Mouse (Mus musculus) right cerebral cortex, postnatal 10 days (tissue): Measurements from ENCODE around the gene Nrtn.

ENCODE experiments used
- DNase-seq, 2 experiments: peaks; one replicate each; pipeline ENCODE4 v3.0.0; 2021; ENCODE audit warnings: low spot score in 2 of 2

Gene Nrtn

DNA sequence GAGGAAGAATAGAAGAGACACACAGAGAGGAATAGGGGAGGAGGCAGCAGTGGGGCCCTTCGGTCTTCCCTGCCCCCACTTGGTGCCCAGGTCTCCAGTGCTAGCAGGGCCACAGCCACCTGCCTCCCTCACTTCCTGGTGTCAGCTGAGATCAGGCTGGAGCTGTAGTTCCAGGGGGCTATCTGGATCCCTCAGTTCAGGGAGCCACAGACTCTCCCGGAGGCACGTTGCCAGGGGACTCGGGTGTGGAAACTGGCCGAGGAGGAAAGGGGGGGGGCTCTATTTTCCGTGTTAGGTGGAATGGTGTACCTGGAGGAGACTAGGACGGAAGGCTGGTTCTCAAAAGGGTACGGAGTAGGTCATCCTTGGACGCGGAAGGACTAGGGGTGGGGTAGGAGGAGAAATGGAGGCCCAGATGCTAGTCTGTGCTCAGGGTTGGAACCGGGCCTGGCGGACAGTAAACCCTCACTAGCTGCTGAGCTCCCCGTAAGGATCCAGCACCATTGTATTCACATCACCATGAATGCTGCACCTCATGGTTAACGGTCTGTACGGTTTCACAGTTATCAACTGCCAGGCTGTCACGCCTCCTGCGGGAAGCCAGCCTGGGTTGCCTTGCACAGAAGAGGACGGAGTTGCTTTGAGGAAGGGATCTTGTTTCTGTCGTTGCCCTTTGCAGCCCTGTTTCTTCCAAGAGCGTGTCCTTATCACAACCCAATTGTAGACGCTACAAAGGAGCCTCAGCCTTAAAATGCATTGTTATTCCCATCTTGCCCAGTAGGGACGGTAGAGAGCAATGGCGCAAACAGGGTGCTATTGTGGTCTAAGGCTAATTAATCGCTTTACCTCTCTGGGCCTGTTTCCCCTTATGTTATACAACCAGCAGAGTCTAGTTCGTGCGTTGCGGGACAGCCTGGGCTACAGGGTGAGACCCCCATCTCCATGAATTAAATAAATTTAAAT is 5.7 kb upstream of the Nrtn start:
- peak; percentile 63 to 72 for DNase-seq

DNA sequence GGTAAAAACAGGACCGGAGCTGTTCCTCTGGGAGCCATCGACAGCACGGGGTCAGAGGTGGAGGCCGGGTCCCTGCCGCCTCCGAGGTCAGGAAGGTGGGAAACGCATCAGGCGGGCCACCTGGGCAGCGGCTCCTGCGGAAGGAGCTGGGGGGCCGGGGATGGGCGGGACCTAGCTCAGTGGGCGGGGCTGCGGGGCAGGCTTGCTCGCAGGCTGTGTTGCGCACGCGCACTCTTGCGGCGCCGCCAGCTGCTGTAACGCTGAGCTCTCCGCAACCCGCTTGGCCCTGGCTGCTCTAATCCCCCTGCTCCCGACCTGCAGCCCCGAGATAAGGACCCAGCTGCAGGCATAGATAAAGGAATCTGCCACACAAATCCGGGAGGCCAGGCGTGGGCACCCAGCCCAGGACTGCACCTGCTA is 4.7 kb upstream of the Nrtn start:
- peak; percentile 92 to 93 for DNase-seq

DNA sequence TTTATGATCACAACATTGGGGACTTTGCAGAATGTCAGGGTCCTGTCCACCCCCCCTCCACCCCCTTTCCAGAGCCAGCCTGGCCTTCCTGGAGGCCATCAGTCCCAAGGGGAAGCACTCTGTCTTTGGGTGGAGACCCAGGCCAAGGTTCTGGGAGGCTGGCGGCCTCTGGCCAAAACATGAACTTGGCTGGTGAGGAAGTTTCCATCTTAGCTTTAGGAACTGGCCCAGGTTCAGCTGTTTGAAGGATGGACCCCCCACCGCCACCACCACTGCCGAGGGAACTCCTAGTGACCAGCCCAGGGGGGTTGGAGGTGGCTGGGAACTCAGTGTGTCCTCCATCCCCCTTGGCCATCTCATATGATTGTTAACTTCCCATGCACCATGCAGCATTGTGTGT is 3.7 kb upstream of the Nrtn start:
- DNase-seq = no peak

DNA sequence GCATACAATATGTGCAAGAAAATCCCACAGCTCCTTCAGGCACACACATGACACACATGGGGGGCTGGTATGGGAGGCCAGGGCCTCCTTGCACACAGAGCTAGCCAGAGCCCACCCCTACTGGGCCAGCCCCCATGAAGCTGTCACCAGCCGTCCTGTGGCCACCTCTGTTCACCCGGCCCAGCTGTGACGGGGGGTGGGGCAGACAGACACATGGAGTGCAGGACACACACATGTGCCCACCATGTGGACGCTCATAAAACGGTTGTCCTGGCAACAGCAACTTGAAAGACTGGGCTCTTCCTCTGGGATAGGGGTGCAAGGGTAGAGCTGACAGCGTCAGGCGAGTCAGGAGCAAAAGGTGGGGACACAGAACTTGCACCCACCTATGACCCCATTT is 1.9 kb upstream of the Nrtn start:
- DNase-seq = no peak

DNA sequence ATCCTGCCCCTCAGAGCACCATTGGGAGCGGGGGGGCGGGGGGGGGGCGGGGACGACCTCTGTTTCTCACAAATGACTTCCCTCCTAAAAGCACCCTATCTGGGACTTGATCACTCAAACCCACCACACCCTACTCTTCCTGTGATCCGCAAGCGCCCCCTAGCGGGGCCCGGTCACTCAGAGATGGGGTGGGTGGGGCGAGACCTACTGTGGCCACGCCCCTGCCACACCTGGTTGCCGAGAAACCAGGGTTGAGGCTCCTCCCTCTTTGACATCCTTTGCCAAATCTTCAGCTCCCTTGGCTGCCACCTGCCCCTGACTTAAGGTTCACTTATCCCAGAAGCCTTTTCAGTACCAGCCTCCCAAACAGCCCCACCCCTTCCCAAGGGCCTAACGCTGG is 802 bp upstream of the Nrtn start:
- peak; percentile 53 to 71 for DNase-seq

DNA sequence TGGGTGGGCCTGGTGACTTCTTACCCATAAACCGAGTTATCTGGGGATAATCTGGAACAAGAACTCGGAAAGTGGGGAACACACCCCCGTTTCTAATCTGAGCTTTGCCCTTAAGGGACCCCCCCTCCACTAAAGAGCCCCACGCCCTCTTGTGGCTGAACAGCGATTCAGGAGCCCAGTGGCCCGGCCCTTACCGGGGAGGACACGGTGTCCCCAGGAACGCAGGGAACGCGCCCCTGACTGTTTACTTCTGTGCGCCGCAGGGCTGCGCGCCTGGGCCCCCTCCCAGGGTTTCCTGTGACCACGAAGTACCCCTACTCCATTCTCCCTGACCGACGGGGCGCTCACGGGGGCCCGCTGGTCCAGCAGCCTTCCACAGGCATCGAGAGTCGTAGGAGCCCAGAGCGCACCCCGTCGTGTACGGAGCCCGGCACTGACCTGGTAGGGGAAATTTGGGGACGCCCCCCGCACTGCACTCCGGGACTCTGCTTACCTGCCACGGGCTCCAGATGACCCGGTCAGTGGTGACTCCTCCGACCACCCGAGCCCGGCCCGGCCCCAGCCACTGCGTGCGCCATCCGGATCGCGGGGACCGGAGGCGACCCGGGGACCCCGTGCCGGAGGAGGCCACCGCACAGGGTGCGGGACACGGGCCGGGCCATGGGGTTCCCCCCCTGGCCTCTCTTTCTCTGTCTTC is 479 bp downstream of the Nrtn start:
- DNase-seq = no peak

DNA sequence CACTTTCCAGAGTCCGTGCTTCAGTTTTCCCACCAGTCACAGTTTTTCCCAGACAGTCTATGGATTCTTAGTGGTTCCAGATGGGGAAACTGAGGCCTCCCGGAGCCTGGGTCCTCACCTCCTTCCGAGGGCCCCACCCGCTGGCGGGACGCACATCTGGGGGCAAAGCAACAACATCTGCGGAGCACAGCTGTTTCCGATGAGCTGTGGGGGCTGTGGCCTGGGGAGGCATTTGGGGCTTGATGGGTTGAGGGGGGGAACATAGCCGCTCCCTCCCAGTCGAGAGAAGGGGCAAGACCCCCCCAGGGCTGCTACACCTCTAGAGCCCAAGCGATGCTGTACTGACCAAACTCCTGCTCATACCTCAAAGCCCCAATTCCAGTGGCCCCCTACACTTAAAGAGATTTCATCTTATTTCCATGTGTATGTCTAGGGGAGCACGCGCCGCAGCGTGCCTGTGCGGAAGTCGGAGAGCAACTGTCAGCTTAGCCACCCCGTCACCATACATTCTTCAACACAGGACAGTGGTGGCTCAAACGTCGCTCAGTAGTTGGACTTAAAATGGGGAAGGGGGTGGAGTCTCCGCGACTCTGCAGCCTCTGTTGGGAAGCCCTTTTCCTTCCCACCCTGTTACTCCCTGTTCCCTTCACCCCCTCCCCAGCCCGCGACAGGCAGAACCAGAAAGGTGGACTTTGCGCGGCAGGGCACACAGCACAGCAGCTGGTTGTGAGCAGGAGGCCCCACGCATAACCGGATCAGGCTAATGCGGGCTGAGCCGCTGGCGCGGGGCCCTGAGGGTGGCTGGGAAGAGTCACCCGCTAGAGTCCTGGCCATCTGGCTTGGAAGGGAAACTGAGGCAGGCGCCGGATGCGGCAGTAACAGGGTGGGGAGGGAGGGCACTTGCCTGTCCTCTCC is 2.8 kb downstream of the Nrtn start:
- no peak for DNase-seq

DNA sequence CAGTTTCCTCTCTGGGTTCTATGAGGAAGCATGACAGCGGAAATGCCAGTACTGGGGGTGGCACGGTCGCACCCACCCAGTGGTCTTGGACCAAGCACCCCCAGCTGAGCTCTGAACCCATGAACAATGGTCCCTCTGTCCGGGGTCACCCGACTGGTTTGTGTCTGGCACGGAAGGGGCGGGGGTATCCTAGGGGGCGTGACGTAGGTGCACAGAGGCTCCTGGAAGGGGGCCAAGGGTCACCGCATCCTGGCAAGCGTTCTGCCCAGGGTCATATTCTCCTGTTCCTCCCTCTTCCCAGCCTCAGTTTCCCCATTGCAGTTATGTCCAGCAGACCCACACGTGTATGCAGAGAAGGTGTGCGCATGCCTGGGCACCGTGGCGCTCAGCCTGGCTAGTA is 3.9 kb downstream of the Nrtn start:
- DNase-seq = no peak

DNA sequence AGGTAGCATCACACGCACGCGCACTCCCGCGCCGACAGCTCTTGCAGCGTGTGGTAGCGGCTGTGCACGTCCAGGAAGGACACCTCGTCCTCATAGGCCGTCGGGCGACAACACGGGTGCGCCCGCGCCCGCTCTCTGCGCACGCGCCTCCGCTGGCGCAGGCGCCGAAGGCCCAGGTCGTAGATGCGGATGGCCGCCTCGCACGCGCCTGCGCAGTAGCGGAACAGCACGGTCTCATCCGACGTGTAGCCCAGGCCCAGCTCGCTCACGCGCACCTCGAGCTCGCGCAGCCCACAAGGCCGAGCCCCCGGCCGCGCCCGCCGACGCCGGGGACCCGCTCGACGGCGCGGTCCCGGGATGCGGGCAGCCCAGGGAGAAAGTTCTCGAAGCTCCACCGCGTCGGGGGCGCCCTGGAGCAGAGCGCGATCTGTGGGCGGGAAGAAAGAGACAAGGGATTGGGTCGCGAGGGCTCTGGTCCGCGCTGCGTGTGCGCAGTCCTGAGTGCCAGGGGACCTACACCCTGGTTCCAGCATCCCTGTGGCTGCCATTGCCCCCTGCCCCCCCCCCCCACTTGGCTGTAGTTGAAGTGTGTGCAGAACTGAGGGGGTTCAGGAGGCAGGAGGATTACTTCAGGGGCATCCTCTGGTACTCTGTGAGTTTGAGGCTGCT is 5.8 kb downstream of the Nrtn start:
- DNase-seq = peak; percentile 70 to 71

DNA sequence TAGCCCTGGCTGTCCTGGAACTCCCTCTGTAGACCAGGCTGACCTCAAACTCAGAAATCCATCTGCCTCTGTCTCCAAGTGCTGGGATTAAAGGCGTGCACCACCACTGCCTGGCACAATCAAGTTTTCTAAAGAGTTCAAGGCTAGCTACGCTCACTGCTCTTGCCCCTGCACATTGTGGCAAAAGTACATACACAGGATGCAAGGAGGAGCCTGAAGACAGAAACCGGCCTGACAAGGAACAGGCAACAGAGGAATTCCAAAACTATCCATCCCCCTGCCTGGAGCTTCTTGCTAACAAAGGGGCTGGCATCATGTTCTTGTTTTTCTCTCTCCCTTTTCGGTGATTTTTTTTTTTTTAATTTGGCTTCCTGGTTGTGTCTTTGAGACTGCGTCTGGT is 13.2 kb downstream of the Nrtn start:
- DNase-seq = no peak

DNA sequence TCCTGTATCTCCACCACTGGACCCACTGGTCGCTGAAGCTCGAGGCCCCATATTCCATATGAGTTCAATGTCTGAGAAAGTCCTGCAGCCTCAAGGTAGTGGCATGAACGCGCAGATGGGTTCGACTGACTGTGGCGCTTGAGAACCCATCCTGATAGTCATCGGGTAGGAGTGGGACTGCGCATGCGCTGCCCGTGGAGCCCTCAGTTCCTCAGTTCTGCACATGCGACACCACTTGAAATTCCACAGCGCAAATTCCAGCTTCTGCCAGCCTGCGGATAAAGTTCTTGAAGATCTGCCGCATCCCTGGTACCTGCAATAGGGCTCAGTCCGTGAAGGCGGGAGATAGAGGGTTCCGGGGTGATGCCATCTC is 16.6 kb downstream of the Nrtn start:
- DNase-seq = no peak

DNA sequence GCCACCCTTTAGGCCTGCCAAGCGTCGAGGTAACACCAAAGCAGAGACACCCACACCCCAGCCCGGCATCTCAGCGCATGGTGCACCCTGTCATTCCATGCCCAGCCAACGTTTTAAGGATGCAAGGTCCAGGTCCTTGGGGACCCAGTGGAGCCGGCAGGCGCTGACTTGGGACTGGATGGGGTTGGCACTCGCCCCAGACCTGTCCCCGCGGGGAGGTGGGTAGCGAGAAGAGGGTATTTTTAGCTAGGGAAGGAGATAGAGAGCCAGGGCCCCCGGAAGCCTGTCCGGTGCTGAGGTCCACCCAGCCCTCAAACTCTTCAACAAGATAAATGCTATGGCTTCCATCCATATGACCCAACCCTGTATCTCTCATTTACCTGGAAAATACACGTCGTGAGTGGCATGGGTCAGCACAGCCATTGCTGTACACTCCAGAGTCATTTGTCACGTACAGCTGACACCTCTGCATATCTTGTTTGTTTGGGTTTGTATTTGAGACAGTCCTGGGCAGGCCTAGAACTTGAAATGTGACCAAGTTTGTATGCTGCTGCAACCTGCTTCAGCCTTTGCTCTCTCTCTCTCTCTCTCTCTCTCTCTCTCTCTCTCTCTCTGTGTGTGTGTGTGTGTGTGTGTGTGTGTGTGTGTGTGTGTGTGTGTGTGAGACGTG is 17.1 kb downstream of the Nrtn start:
- DNase-seq = no peak

DNA sequence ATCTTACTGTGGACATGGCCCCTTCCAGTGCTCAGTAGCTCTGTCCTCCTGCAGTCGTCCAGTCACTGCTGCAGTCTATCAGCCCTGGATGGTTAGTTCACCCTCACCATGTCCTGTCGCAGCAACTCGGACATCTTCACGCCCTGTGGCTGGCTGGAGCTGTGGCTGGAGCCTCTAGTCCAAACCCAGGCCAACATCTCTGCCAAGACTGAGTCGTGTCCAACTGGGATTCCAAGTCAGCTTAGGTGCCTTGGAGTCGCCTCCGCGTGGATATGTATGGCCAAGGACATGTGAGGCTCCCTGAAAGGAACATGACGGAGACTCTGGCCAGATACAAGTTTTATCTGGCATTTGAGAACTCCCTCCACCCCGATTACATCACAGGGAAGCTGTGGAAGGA is 19.1 kb downstream of the Nrtn start:
- DNase-seq = no peak

DNA sequence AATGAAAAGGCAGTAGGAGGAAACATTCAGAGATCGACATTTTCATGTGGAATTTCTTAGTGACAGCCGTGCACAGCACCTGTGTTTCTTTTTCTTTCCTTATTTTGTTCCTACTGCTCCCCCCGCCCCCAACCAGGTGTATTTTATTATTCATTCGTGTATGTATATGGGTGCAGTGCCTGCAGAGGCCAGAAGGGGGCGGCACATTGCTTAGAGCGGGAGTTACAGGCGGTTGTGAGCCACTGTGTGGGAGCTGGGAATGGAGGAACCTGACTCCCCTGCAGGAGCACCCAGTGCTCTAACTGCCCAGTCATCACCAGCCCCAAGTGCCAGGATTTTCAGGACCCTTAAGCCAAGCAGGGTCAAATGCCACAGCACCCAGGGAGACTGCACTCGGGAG is 20.8 kb downstream of the Nrtn start:
- no peak for DNase-seq

DNA sequence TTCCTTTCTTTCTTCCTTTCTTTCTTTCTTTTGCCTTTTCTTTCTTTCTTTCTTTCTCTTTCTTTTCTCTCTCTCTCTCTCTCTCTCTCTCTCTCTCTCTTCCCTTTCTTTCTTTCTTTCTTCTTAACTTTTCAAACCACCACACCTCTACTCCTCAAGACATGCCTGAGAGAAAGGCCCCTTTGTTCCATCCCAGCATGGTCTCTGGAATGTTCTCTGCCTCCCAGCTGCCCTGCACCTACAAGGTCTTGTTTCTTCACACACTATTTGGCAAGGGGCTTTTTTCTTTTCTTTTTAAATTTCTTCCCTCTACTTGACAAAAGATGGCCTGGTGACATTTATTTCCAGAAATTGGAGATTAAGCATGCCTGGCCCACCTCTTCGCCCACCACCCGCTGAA is 27.7 kb downstream of the Nrtn start:
- no peak for DNase-seq

DNA sequence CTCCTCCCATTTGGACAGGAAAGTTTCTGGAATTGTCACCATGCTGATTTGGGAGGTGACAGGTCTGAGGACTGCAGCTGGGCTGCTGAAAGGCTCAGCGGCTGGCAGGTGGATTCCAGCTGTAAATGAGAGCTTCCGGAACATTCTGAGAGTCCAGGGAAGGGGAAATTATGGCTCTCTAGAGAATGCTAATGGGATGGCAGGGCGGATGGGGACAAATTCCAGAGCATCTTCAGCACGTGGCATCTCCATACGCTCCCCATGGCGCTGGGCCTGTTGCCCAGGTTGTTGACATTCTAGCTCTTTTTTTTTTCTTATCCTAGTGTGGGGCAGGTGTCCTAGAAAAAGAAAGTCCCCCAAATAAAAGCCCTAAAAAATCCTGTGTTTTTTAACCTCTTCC is 28.2 kb downstream of the Nrtn start:
- peak in 1 of 2 experiments; percentile 48 for DNase-seq

DNA sequence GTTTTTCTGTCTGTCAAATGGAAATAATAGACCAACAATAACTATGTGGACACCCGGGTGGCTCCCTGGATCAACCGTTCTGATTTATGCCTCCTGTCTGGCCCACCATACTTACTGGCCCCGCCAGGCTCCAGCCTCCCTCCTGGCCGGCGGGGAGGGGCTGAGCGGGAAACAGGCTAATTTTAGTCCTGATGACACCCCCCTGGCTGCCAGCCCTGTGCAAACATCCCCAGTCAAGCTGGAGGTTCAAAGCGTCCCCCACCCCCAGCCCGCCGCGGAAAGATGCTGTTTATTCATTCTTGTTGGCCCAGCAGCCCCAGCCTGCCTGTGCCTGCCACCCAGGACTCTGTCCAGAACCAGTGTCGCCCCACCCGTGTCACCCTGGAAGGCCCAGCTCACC is 29.2 kb downstream of the Nrtn start:
- DNase-seq = peak; percentile 40 to 56

DNA sequence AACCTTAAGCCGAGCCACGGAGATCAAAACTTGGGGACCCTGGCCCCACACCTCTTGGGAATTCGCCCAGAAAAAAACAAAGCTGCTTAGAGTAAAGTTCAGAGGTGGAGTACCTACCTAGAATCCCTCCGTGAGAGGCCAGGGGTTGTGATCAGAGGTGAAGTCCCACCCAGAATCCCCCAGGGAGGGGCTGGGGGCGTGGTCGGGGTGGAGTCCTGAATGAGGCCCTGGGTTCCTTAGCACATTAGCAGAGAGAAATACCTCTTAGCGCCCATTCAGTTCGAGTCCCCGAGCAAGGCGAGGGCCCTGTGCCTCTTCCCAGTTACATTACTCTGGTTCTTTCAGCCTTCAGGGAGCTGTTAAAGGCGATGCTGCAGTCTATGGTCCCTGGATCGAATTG is 29.7 kb downstream of the Nrtn start:
- no peak for DNase-seq

DNA sequence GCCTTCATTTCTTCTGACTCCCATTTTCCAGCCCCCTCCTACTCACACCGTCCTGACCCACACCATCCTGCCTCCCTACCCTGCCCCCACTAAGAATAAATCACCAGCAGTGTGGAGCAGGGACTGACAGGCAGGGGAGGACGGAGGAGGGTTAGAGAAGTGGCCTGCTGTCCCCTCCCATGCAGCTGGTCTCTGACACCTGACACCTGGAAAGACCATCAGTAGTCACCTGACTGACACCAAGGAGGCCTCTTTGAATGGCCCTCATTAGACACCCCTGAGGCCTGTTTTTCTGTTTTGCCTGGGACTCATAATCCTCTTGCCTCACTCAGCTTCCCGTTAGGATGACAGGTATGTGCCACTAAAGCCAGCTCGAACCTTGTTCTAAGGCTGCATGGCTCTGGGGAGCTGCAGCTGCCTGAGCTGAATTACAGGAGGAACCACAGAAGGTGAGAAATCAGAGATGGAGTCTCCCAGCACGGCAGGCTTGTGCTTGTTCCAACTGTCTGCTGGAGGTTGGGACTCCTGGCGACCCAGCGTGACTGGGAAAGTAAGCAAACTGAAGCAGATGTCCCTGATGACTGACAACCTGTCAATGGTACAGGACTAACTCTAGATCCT is 30.2 kb downstream of the Nrtn start:
- peak in 1 of 2 experiments; percentile 38 for DNase-seq

DNA sequence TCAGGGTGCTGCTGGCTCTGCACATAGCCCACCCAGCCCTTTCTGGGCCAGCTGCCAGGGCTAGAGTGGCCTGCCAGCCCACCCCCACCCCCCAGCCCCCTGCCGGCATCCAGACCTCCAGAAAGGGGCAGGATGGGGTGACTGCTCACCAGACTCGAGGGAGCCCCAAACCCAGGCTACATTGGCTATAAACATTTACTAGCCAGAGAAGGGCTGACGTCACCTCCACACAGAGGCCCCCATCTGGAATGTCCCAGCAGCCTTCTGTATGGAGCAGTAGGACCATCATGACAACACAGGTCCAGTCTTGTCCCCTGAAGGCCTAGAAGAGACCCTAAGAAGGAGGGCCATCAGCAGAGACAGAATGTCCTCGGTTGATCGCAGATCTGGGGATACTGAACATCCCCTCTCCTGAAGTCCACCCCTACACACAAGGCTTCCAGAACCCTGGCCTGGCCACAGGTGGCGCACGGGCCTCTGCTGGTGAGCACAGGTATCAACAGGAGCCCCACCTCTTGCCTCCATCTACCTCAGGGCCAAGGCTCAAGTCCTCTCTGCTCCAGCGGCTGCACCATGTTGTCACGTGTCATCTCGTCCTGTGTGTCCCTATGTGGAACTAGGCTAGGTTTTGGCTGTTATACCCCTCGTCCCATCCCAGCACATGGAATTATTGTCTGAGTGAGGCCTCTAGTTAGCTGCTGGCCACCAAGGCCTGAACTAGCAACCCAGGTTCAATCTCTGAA is 33.7 kb downstream of the Nrtn start:
- DNase-seq = no peak
